Mouse (Mus musculus): ENCODE measurements around the gene Tcl1b3. TPM values are rescaled to one million over a fixed set of nuclear protein-coding genes. Genes with fewer than 3 reads are reported as not detected.

The Tcl1b3 gene
- polyA plus RNA-seq (2017; shearing (Covaris generic)) = not detected

GRCm38 (mm10) chr12:105190743-105191142 lies at the start of gene Tcl1b3:
Gene Tcl1b3, plus strand, starts transcription at chr12:105191043.

GRCm38 (mm10) chr12:105145714-105146113 lies 45.1 kb upstream of the Tcl1b3 start, which contains the start of gene Tcl1b2:
Gene Tcl1b2, plus strand, starts transcription at chr12:105146014.

GRCm38 (mm10) chr12:105159390-105159789 lies 31.5 kb upstream of the Tcl1b3 start, which contains the start of gene Tcl1b1:
Gene Tcl1b1, plus strand, starts transcription at chr12:105159690.

GRCm38 (mm10) chr12:105176044-105176443 lies 14.8 kb upstream of the Tcl1b3 start, which contains the start of gene Tcl1b5:
Gene Tcl1b5, plus strand, starts transcription at chr12:105176344.

GRCm38 (mm10) chr12:105201657-105202056 lies 10.8 kb downstream of the Tcl1b3 start, which contains the start of gene Tcl1b4:
Gene Tcl1b4, plus strand, starts transcription at chr12:105201957.

DNA sequence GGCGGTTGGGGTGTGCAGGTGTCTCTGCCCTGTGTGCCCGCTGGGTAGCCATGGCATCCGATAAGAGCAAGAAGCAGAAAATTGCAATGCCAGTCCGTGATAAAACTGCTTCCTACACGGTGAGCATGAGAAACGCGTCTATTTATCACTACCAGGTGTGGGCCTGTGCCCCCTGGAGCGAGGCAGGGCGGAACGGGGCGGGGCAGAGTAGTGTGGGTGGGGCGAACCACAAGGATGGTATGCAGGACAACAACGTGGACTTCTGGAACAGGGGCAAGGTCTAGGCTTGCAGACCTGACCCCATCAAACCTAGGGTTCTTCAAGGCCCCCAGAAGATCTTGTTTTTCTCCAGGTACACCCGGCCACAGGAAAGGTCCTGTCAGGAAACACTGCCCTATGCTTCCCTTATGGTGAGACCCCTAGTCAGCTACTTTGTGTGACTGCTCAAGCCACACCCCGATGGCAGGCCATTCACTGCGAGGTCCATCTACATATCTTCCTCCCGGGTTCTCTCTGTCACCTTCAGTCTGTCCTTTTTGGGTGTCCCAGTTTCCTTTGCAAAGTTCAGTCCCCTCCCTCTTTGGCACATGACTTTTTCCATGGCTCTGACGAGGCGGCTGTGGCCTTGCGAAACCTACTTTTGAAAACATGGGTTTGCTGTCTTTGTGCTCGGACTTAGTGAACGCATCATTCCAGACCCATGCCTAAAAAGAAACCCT lies 31.9 kb downstream of the Tcl1b3 start, which contains the start of gene Tcl1:
TSS of gene Tcl1 (minus strand) at position 193 of the 719 bp plus-strand sequence.

Other genes starting within 250 kb of the Tcl1b3 start
- gene Syne3, start 181.2 kb upstream of the Tcl1b3 start, polyA plus RNA-seq (2017; shearing (Covaris generic)) = 8.4 TPM
- 9.0 TPM for gene Glrx5, start 158.4 kb upstream of the Tcl1b3 start, polyA plus RNA-seq (2017; shearing (Covaris generic))
- not detected for gene Tcl1b2, start 45.0 kb upstream of the Tcl1b3 start, polyA plus RNA-seq (2017; shearing (Covaris generic))
- gene Tcl1b1, start 31.4 kb upstream of the Tcl1b3 start, polyA plus RNA-seq (2017; shearing (Covaris generic)) = not detected
- gene Tcl1b5, start 14.7 kb upstream of the Tcl1b3 start, polyA plus RNA-seq (2017; shearing (Covaris generic)) = not detected
- not detected for gene Tcl1b4, start 10.9 kb downstream of the Tcl1b3 start, polyA plus RNA-seq (2017; shearing (Covaris generic))
- not detected for gene Tcl1, start 31.8 kb downstream of the Tcl1b3 start, polyA plus RNA-seq (2017; shearing (Covaris generic))
- gene Tunar, start 142.8 kb downstream of the Tcl1b3 start, polyA plus RNA-seq (2017; shearing (Covaris generic)) = not detected